Mouse (Mus musculus) MEL (cell line): Measurements from ENCODE around the gene Anapc13.

ENCODE experiments used
- E2F4 ChIP-seq: IDR thresholded peaks from 2 replicates; pipeline ENCODE4 v1.6.1; 2011; ENCODE audit warnings: low read depth, low read length, improper control_type of control experiment, borderline replicate concordance
- GATA1 ChIP-seq: IDR thresholded peaks from 2 replicates; pipeline ENCODE4 v1.6.1; 2011; ENCODE audit warnings: low read depth, low read length, improper control_type of control experiment
- NRF1 ChIP-seq: IDR thresholded peaks from 2 replicates; pipeline ENCODE4 v1.6.1; 2014; ENCODE audit warnings: low read depth, mild to moderate bottlenecking, inconsistent platforms, low read length, improper control_type of control experiment, moderate library complexity; ENCODE audit not compliant: poor library complexity, insufficient read depth, severe bottlenecking
- POLR2A ChIP-seq, 2 experiments: IDR thresholded peaks; 2 replicates each; pipeline ENCODE4 v1.6.1; 2011 to 2012; ENCODE audit warnings: low read length in 2 of 2, mild to moderate bottlenecking in 2 of 2, control low read depth in 1 of 2, improper control_type of control experiment in 1 of 2, low read depth in 1 of 2, moderate library complexity in 1 of 2; ENCODE audit not compliant: control insufficient read depth in 1 of 2, insufficient read depth in 1 of 2, poor library complexity in 1 of 2
- TCF12 ChIP-seq: IDR thresholded peaks from 2 replicates; pipeline ENCODE4 v1.6.1; 2014; ENCODE audit warnings: low read depth, mild to moderate bottlenecking, inconsistent platforms, low read length, improper control_type of control experiment, moderate library complexity
- UBTF ChIP-seq: IDR thresholded peaks from 2 replicates; pipeline ENCODE4 v1.6.1; 2012; ENCODE audit warnings: low read depth, mild to moderate bottlenecking, inconsistent platforms, low read length, improper control_type of control experiment, moderate library complexity, borderline replicate concordance; ENCODE audit not compliant: insufficient read depth

GRCm38 (mm10) chr9:102629052-102629451, 3.0 kb downstream of the Anapc13 start:
- no peak for TF ChIP-seq POLR2A (IDR thresholded peaks at IDR 0.05; ENCODE audit: control insufficient read depth in 1 of 2, insufficient read depth in 1 of 2, low read depth in 1 of 2, low read length in 2 of 2, poor library complexity in 1 of 2)
- no peak for TF ChIP-seq E2F4
- TF ChIP-seq TCF12: no peak
- TF ChIP-seq UBTF: no peak
- no peak for TF ChIP-seq NRF1
- TF ChIP-seq GATA1: no peak
